Mouse (Mus musculus): ENCODE measurements around the gene Slc51b.

Slc51b gene

GRCm38 (mm10) chr9:65408871-65409295, 13.9 kb downstream of the Slc51b start:
- no peak for DNase-seq (ENCODE audit: extremely low spot score)

GRCm38 (mm10) chr9:65407861-65408260, 14.9 kb downstream of the Slc51b start:
- no peak for DNase-seq (ENCODE audit: extremely low spot score)

GRCm38 (mm10) chr9:65407327-65407726, 15.4 kb downstream of the Slc51b start:
- DNase-seq (ENCODE audit: extremely low spot score): no peak

- no peak for DNase-seq (ENCODE audit: extremely low spot score)
Observed at GRCm38 (mm10) chr9:65405184-65405449, 17.6 kb downstream of the Slc51b start.

- no peak for DNase-seq (ENCODE audit: extremely low spot score)
Observed at GRCm38 (mm10) chr9:65404331-65405183, 18.2 kb downstream of the Slc51b start.

GRCm38 (mm10) chr9:65399934-65400333, 22.8 kb downstream of the Slc51b start:
- DNase-seq (ENCODE audit: extremely low spot score): no peak

GRCm38 (mm10) chr9:65398279-65398678, 24.5 kb downstream of the Slc51b start, which contains the start of gene Rasl12:
Gene Rasl12 (plus strand): TSS chr9:65398506.
- DNase-seq (ENCODE audit: extremely low spot score): peak; percentile 83

GRCm38 (mm10) chr9:65394360-65394759, 28.4 kb downstream of the Slc51b start:
- DNase-seq (ENCODE audit: extremely low spot score): no peak

- no peak for DNase-seq (ENCODE audit: extremely low spot score)
Observed at GRCm38 (mm10) chr9:65393606-65394005, 29.1 kb downstream of the Slc51b start.

- DNase-seq (ENCODE audit: extremely low spot score): peak; percentile 66
Observed at GRCm38 (mm10) chr9:65392638-65393364, 30.0 kb downstream of the Slc51b start.

GRCm38 (mm10) chr9:65391613-65391964, 31.2 kb downstream of the Slc51b start, which contains the start of gene Kbtbd13:
Gene Kbtbd13 (minus strand): TSS chr9:65391652.
- peak; percentile 35 for DNase-seq (ENCODE audit: extremely low spot score)

- peak; percentile 39 for DNase-seq (ENCODE audit: extremely low spot score)
Observed at GRCm38 (mm10) chr9:65390752-65391612, 31.8 kb downstream of the Slc51b start.

GRCm38 (mm10) chr9:65386373-65387140, 36.2 kb downstream of the Slc51b start:
- DNase-seq (ENCODE audit: extremely low spot score): peak; percentile 34

GRCm38 (mm10) chr9:65384276-65384675, 38.5 kb downstream of the Slc51b start:
- DNase-seq (ENCODE audit: extremely low spot score): no peak

- DNase-seq (ENCODE audit: extremely low spot score): no peak
Observed at GRCm38 (mm10) chr9:65382751-65383097, 40.0 kb downstream of the Slc51b start.

- no peak for DNase-seq (ENCODE audit: extremely low spot score)
Observed at GRCm38 (mm10) chr9:65382031-65382750, 40.6 kb downstream of the Slc51b start.

GRCm38 (mm10) chr9:65381017-65381590, 41.7 kb downstream of the Slc51b start:
- DNase-seq (ENCODE audit: extremely low spot score): no peak

- no peak for DNase-seq (ENCODE audit: extremely low spot score)
Observed at GRCm38 (mm10) chr9:65375163-65375934, 47.4 kb downstream of the Slc51b start.

- DNase-seq (ENCODE audit: extremely low spot score): no peak
Observed at GRCm38 (mm10) chr9:65374468-65375162, 48.1 kb downstream of the Slc51b start.

Measured in embryo, embryonic 9.5 days (tissue).